Mouse (Mus musculus): Measurements from ENCODE around the gene Napsa.

Gene Napsa

DNA sequence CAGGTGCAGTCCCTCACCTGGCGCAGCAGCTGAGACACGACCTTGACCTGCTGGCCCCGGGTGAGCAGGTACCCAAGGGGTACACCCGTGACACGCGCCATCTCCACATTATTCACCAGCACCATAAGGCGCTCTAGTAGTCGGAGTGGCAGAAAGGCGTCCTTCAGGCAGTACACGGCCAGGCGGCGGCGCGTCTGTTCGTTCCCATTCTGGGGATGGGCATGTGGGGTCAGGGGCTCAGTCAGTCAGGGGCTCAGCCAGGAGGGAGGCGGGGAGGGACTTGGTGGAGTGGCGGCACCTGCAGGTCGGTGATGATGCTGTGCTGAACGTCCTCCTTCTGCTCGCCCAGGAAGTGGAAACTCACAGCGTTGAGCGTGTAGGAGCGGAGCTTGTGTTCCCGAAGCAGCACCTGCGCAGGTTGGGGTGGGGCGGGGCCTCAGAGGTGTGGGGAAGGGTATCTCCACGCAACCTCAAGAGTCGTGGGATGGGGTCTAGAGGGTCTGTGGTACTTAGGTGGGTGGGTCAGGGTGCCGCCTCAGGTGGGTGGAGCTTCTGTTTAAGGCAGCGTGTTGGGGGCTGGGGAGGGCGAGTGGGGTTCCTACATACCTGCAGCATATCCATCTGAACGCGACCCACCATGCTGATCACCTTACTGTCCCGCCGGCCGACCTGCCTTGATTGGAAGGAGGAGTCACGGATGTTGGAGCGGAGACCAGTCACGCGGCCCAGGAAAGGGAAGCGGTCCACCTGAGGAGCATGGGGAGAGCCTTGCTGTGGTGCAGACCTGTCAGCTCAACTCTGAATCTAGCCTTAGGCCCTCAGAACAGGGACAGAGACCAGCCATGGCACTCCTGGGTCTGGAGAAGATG lies 33.2 kb upstream of the Napsa start:
- DNase-seq (ENCODE audit: low spot score in 2 of 2) = no peak

DNA sequence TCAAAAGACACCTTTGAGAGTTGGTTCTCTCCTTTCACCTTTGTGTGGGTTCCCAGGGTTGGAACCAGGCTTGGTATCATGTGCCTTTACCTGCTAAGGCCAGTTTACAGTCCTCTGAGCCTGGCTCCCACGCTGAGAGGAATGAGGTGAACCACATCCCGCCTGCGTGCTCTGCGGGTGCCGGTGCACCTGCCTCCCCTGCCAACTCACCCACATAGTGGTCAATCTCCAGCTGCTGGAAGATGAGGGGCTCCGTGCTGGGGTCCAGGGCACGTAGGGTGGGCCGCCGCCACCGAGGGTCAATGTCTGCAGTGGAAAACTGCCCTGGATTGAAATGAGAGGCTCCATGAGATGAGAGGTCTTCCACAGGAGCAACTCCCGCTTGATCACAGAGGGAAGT lies 29.6 kb upstream of the Napsa start:
- no peak for DNase-seq (ENCODE audit: low spot score in 2 of 2)

DNA sequence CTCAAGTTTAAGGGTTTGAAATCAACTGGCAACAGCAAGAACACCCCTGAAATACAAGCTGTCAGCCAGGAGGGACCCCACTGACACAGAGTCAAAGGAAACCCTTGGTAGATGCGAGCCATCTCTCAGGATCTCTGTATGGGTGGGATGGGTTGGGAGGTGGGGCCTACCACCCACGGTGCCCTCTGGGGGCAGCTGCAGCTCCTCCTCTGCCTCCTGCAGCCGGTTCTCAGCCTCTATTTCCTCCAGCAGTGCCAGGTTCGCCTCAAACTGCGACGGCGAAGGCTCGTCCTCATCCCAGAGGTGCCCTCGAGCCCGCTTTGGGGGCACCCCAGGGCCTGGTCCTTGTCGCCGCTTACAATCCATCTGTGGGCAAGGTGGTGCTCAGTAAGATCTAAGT lies 29.1 kb upstream of the Napsa start:
- DNase-seq (ENCODE audit: low spot score in 2 of 2) = no peak

DNA sequence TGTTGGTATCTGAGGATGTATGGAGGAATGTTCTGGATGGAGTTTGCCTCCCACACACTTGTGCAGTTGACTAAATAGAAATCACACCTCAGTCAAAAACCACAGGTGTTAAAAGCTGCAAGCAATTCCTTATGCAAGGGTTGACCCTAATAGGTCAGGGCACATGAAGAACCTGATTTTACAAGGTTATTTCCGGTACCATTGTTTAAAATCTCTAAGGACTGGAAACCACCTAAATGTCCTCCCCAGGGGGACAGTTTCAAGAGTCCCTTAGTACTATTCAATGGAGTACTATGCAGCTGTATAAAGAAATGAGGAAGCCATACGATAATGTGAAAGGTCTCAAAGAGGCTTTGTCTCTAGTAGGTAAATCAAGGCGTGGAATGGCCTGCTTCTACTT lies 25.9 kb upstream of the Napsa start:
- DNase-seq (ENCODE audit: low spot score in 2 of 2) = no peak

DNA sequence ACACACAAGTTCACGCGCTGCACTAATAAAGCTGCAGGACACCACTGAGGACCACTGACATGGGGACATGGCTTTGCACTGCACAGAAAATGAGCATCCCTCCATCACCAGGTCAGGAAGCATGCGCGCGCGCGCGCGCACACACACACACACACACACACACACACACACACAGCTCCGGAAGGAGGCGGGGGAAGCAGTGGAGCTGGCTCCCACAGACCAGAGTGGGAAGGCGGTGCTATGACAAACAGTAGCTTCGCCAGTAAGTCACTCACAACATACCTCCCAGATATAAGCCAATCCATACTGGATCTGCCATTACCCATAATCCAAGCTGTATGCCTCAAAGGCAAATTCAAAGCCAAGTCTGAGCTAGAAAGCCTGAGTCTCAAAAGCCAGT lies 25.1 kb upstream of the Napsa start:
- no peak for DNase-seq (ENCODE audit: low spot score in 2 of 2)

DNA sequence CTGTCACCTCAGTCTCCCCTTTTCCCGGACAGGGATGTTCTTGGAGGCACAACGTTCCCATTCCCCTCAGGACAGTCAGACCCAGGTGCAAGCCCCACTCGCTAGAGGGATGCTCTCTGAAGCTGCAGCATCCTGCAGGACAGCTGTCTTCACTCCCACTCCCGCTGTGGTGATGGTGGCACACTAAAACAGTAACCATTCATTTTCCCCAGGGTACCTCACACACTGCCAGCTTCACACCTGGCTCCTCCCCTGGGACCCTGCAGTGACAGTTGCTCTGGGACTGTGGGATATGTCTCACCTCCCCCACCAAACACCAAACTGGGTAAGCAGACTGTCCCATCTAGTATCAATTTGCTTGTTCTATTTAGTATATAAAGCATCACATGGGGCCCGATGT lies 24.5 kb upstream of the Napsa start:
- DNase-seq (ENCODE audit: low spot score in 2 of 2) = no peak

DNA sequence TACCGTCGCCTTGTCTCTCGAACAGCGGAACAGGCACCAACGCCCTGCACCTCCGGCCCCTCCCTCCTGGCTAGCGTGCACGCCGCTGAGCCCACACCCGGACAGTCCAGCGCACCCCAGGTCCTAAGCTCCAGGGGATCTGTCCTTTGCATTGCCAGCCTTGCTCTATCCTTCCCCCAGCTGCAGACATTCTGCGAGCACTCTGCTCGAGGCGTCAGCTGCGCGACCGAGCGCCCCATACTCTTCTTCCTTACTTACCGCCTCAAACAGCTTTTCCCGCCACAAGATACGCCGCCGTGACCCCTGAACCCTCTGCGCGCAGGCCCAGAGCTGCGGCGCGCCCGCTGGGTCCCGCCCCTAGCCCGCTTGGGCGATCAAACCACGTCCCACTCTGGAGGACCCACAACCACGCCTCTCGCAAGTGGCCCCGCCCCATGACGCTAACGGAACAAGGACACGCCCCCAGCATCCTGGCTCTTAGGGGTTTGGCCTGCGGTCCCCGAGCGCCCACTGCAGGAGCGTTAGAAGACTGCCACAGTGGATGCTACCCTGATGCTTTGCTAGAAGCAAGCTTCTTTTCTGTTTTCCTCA lies 23.6 kb upstream of the Napsa start, which contains the start of gene Pold1:
Pold1 (minus strand) TSS at position 353 of the 591 bp plus-strand sequence.
- DNase-seq (ENCODE audit: low spot score in 2 of 2) = peak; percentile 100

DNA sequence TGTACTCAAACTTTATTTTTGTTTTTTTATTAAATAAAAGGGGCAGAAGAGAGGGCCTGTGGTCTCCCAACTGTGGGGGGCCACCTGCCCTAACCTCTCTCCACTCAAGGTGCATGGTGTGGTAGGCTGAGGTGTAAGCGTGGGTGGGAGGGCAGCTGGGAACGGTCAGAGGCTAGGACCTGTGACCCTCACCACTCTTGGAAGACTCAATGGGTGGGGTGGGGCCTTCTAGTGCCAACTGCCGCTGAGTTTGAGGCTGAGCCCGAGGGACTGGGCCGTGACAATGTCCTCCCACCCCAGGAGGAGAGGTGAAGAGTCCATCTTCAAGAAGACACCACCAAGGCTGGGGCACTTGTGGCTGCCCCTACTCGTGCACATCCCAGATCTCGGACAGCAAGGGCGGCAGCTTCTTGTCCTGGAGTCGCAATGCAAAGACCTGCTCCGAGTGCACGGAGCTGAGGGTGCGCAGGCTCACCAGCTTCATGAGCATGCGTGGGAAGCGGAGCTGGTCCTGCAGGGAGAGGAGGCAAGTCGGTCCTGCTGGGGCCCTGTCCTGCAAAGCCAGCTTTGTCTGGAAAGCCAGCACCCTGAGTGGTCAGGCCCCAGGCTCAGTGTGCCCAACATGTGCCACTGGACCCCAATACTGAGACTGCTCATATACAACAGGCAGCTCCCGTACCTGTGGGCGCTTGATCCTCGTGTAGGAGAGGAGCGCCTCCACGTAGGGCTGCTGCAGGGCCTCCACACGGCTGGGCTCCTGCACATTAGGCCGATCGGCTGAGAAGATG lies 22.4 kb upstream of the Napsa start:
- DNase-seq (ENCODE audit: low spot score in 2 of 2) = peak in 1 of 2 experiments; percentile 1

DNA sequence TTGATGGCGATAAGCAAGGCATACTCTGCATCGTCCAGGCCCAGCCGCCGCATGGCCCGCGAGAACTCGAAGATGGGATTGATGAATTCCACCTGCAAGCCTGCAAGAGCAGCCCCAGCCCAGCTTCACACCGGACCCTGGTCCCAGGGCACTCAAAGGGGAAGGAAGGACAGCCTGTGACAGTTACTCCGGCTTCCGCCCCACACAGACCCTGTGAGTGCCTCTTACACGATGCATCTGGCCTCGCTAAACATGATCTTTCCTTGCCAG lies 21.8 kb upstream of the Napsa start:
- DNase-seq (ENCODE audit: low spot score in 2 of 2) = no peak

DNA sequence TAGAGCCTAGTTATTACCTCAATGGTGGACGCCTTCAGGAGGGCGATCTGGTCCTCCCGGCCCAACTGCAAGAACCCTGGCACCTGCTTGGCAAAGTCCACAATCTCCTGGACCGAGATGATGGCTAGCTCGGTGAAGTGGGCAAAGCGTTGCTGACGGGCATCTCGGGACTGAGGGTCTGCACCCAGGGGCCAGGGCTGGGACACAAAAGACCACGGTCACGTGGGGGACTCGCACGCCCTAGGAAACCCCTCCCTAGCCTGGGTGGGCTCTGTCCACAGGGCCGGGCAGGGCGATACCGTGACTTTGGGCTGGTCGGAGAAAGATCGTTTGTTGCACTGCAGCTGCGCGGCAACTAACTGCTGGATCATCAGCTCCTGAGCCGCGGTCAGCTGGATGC lies 20.9 kb upstream of the Napsa start:
- no peak for DNase-seq (ENCODE audit: low spot score in 2 of 2)

DNA sequence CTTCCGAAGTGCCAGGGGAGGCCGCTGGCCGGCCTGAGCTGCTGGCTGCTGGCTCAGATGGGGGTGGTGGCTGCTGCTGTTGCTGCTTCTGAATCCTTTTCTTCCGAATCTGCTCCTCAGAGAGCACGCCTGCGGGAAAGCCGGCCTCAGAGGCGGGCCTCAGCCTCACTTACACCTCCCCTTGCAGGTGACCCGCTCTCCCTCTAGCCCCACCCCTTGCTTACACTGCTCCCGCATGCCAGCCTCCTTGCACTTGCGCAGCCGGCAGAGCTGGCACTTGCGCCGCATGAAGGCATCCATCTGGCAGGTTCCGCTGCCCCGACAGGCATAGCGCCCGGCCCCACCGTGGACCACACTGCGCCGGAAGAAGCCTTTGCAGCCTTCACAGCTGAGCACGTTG lies 20.4 kb upstream of the Napsa start:
- DNase-seq (ENCODE audit: low spot score in 2 of 2) = no peak

DNA sequence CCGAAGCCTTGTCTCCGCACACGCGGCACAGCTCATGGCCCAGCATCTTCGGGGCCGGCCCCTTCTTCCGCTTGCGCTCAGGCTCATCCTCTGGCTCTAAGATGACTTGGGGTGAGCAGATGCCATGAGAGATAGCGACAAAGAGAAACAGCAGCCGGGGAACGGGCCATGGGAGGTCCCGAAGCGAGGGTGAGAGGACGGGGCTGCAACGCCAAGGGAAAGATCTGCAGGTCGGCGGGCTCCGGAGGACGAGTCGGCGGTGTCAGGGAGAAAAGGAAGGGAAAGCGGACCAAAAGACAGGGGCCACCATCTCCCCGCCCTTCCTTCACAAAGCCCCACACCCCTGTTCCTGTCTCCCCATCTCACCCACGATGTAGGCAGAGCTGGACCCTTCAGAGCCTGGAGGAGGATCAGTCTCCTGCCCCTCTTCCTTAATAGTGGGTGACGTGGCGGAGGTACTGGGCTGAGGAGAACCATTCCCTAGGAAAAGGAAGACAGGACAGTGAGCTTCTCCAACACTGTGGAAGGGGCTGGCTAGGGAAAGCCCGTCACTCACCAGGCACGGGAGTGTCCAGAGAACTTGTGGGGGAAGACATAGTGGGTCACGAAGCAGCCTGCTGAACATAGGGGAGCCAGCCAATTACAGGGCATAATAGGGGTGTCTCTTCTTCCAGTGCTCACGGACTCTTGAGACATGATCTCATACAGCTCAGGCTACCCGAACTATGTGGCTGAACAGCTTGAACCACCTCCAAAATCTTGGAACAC lies 19.9 kb upstream of the Napsa start:
- no peak for DNase-seq (ENCODE audit: low spot score in 2 of 2)

DNA sequence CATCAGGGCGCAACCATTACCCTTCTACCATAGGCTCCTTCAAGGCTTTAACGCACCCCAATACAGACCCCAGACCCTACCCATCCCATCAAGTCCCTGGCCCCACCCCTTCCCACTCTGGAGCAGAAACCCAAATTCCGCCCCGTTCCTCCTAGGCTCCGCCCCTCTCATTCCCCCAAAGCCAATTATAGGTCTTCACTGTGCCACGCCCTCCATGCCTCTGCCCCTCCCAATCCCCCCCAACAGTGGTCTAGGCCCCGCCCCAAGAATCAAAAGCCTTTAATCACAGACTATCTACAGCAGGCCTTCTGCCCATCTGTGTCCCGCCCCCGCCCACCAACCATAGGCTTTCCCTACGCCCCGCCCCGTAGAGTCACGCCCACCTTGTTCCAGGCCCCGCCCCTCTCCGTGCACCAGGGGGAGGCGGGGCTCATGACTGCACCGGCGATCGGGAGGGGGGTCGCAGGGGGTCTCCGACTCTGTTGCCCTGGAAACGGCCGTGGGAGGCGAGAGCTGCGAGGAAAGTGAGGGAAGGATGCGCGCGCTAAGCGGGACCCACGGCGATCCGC lies 18.9 kb upstream of the Napsa start:
- DNase-seq (ENCODE audit: low spot score in 2 of 2) = peak; percentile 81 to 87

DNA sequence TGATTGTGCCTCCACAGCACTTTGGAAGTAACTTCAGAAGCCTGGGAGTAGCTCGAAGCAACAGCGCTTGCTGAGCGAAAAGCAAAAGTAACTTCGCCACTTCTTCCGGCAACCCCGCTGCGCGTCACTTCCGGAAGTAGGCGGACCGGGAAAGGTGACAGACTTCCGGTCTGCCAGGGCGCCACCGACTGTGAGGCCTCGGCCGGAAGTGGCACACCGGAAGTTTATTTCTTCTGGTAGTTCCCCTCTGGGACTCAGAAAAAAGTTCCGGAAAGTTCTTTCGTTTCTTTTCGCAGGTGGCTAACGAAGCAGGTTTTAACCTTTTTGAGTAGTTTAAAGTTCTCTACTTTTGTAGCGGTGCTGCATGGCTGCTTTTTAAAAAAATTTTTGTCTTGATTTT lies 18.4 kb upstream of the Napsa start, which contains the start of gene Nr1h2:
Nr1h2 (minus strand) TSS at position 126 of the 400 bp plus-strand sequence.
- peak; percentile 97 to 98 for DNase-seq (ENCODE audit: low spot score in 2 of 2)

DNA sequence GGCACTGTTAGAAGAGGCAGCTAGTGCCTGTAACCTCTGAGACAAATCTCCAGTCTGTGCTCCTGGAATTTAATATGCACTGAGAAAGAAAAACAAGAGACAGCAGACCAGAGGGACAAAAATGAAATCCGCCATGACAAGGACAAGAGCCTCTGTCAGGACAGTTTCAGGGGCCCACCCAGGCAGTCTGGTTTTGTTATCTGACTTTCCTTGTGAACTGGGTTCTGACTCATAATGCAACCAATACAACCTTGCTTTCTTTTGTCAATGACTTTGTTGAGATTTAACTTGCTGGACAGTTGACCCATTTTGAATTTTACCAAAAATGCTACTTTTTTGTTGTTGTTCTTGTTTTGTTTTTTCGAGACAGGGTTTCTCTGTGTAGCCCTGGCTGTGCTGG lies 14.6 kb upstream of the Napsa start:
- DNase-seq (ENCODE audit: low spot score in 2 of 2) = no peak

DNA sequence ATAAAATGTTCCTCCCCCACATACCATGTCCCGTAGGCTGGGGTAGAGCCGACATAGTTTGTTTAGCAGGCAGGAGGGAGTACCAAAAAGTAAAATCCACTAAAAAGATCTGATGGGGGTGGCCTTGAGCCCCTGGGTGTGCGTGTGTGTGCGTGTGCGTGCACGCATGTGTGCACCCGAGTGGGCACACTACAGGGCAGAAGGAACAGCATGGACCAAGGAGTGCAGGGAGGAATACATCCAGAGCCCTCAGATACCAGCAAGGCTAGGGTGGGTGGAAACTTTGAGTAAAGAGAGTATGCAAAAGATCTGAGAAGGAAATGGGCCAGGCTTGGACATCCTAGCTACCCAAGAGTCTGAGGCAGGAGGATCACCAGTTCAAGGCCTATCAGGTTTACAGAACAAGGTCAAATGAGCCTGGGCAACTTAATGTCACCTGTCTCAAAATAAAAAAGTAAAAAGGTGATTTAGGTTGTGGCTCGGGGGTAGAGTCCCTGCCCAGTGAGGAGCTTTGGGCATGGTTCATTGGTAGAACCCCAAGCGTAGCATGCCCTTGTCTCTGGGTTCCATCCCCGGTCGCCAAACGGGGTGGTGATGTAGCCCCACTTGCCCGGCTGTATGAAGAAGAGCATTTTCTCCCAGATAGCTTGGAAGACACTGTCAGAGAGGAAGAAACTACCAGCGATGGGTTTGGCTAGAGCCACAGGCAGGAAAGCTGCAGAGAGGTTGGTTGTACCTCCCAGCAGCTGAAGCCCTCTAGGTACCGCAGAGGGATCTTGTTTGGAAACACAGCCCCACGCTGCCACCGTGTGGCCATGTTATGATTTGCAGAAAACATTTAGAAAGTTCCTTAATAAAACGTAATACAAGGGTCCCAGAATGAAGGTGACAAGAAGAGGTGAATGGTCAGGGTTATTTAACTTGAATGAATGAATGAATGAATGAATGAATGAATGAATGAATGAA lies 11.5 kb upstream of the Napsa start:
- DNase-seq (ENCODE audit: low spot score in 2 of 2) = peak; percentile 65 to 82

DNA sequence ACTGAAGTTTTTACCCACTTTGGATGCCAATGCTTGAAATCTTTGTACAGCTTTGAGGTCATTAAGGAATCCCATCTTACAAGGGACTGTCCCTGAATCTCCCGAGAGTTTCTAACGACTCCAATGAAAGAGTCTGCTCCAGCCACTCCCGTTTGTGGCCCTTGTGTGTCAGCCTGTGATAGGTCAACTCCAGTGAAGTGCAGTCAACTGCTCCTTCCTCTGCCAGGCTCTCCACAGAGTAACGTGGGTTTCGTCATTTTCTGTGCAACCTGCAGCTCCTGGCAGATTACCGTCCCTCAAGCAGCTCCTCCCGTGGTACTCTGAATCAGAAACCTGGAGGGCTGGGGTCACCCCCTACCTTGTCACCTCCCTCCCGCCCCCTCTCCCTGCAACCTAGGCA lies 8.9 kb upstream of the Napsa start:
- no peak for DNase-seq (ENCODE audit: low spot score in 2 of 2)

DNA sequence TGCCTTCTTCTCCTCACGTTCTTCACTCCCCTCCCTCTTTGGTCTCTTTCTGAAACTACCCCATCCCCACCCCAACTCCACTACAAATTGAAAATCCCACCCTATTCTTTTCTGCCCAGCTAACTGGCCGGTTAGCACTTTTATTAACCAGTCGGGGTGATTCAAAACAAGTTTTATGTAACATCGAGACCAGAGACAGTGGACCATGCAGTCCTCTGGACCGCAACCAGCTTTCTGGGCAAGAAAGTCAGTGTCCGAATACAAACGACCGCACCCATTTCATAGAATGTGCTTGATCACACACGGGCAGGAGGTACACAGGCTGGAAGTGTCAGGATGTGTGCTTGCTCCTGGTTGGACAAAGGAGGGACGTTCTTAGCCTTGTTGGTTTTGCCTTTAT lies 7.7 kb upstream of the Napsa start:
- DNase-seq (ENCODE audit: low spot score in 2 of 2) = no peak

DNA sequence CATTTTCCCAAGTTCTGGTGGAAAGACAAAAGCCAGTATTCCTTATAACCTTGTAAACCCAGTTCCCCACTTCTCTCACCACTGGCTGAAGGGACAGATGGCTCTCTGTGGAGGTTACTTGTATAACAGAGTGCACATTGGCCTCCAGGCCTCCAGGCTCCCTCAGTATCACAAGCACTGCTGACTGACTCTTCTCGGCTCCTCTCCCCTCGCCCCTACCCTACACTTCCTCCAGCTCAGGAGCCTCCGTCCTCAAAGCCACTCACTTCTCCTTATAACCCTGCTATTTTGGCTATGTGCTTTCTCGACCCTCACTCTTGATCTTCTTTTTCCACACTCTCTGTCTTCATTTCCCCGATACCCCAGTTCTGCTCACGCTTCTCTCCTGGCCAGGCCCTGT lies 6.8 kb upstream of the Napsa start:
- no peak for DNase-seq (ENCODE audit: low spot score in 2 of 2)

DNA sequence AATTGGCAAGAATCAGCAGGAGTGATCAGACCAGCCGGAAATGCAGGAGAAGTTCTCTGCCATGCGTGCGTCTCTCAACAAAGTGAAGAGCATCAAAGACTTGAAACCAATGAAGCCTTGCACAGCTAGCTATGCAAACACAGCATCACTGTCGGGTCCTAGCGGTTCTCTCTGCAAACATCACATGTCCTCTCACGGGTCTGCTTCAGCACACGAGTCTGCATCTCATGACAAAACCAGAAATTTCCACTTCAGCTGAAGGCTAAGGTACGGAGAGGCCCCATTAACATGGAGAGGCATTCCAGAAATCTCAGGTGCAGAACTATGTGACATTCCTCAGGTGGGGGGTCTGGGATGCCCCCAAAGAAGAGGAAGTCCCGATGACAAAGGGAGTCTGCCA lies 3.4 kb upstream of the Napsa start:
- peak in 1 of 2 experiments; percentile 62 for DNase-seq (ENCODE audit: low spot score in 2 of 2)

DNA sequence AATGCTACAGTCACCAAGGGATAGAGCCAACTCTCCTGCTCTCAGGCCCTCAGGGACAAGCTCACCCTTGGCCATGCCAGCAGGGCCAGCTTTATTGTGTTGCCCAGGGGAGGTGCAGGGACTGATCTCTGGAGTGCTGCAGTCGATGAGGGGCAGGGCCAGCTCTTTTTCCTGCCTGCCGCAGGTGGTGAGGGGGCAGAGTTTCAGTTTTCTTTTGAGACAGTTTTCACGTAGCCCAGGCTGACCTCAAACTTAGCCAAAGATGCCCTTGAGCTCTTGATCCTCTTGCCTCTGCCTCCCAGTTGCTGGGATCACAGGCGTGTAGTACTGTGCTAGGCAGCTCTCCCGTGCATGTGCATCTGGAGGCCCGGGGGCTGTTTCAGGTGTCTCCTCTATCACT lies 1.2 kb upstream of the Napsa start:
- DNase-seq (ENCODE audit: low spot score in 2 of 2) = no peak

Measured in natural killer cell, adult 2 months (primary cell).